Mouse (Mus musculus): ENCODE data around the gene Stxbp4. TPM values are rescaled to one million over a fixed set of nuclear protein-coding genes. Genes with fewer than 3 reads are reported as not detected.

The Stxbp4 gene
- total and polyA plus RNA-seq, 3 experiments = 4.0 to 4.9 TPM; not detected in 1

- 0 out of 2 replicates have a peak, but pooled peaks have one; percentile 34 for TF ChIP-seq GATA1 (IDR thresholded peaks at IDR 0.05; ENCODE audit: low read depth, low read length)
- peak; percentile 60 for TF ChIP-seq ETS1 (IDR thresholded peaks at IDR 0.05; ENCODE audit: low read depth, low read length)
- no peak for TF ChIP-seq MAZ (IDR thresholded peaks at IDR 0.05; ENCODE audit: low read depth, low read length)
- no peak for TF ChIP-seq ZNF384 (IDR thresholded peaks at IDR 0.05; ENCODE audit: low read depth, low read length)
- no peak for TF ChIP-seq USF1 (IDR thresholded peaks at IDR 0.05; ENCODE audit: low read depth, low read length)
- TF ChIP-seq MYC (IDR thresholded peaks at IDR 0.05; ENCODE audit: low read depth, low read length) = no peak
- TF ChIP-seq UBTF (IDR thresholded peaks at IDR 0.05; ENCODE audit: borderline replicate concordance, insufficient read depth, low read depth, low read length) = no peak
- no peak for TF ChIP-seq RCOR1 (IDR thresholded peaks at IDR 0.05; ENCODE audit: low read depth, low read length)
- peak in 1 of 2 experiments; percentile 16; a peak in 1 of 4 replicates for TF ChIP-seq EP300 (IDR thresholded peaks at IDR 0.05; ENCODE audit: low read depth in 1 of 2, low read length in 2 of 2)
- no peak for TF ChIP-seq MXI1 (IDR thresholded peaks at IDR 0.05; ENCODE audit: low read depth, low read length)
- TF ChIP-seq TBP (IDR thresholded peaks at IDR 0.05; ENCODE audit: low read depth, low read length) = no peak
- no peak for TF ChIP-seq ZKSCAN1 (IDR thresholded peaks at IDR 0.05; ENCODE audit: low read depth, low read length)
- no peak for TF ChIP-seq ZMIZ1 (IDR thresholded peaks at IDR 0.05; ENCODE audit: low read depth, low read length)
- no peak for TF ChIP-seq SMC3 (IDR thresholded peaks at IDR 0.05; ENCODE audit: low read depth, low read length)
- TF ChIP-seq GABPA (IDR thresholded peaks at IDR 0.05; ENCODE audit: low read depth, low read length) = no peak
- no peak for TF ChIP-seq POLR2AphosphoS5 (IDR thresholded peaks at IDR 0.05; ENCODE audit: borderline replicate concordance, low read depth, low read length)
- no peak for TF ChIP-seq CTCF (IDR thresholded peaks at IDR 0.05 in 2 of 3, conservative IDR thresholded peaks at IDR 0.05 in 1 of 3; ENCODE audit: control insufficient read depth in 1 of 3, insufficient read depth in 1 of 3, low read depth in 2 of 3, low read length in 3 of 3, poor library complexity in 1 of 3, severe bottlenecking in 1 of 3)
- TF ChIP-seq MAFK (IDR thresholded peaks at IDR 0.05; ENCODE audit: borderline replicate concordance, low read depth, low read length) = no peak
- TF ChIP-seq USF2 (IDR thresholded peaks at IDR 0.05; ENCODE audit: borderline replicate concordance in 1 of 2, insufficient read depth in 1 of 2, low read depth in 1 of 2, low read length in 2 of 2) = no peak
- TF ChIP-seq ELF1 (IDR thresholded peaks at IDR 0.05; ENCODE audit: low read depth, low read length) = no peak
- TF ChIP-seq CHD2 (IDR thresholded peaks at IDR 0.05; ENCODE audit: low read length) = no peak
- TF ChIP-seq TCF12 (IDR thresholded peaks at IDR 0.05; ENCODE audit: low read depth, low read length) = peak; percentile 46
- no peak overlapping the region for H3K4me3 ChIP-seq (ENCODE audit: control insufficient read depth in 1 of 2, insufficient read depth in 1 of 2, low read depth in 2 of 2, low read length in 2 of 2)
- H3K27me3 ChIP-seq (ENCODE audit: control insufficient read depth in 1 of 2, insufficient read depth in 2 of 2, low read length in 2 of 2) = no peaks in the 10 kb centered on the region
Measured at GRCm38 (mm10) chr11:90525311-90525710, 112.6 kb downstream of the Stxbp4 start.

More at GRCm38 (mm10) chr11:90525311-90525710, 112.6 kb downstream of the Stxbp4 start:
- no peak overlapping the region for H3K9ac ChIP-seq (ENCODE audit: control insufficient read depth, low read depth, low read length, poor library complexity, severe bottlenecking)
- peak; percentile 34 for DNase-seq (ENCODE audit: low read depth, low spot score)
- H3K36me3 ChIP-seq (ENCODE audit: control insufficient read depth in 1 of 2, insufficient read depth in 2 of 2, low read length in 2 of 2) = peaks cover 0 to 5% of the 10 kb centered on the region in 2 experiments; a peak in 2 of 4 replicates
- H3K27ac ChIP-seq (ENCODE audit: control insufficient read depth, low read depth, low read length) = no peak overlapping the region
- no peaks in the 10 kb centered on the region for H3K79me2 ChIP-seq (ENCODE audit: control insufficient read depth, insufficient read depth, low read length, poor library complexity)
- H3K4me1 ChIP-seq (ENCODE audit: control insufficient read depth in 1 of 2, insufficient read depth in 2 of 2, low read length in 2 of 2) = peaks cover 0 to 2% of the 10 kb centered on the region in 2 experiments; a peak in 2 of 4 replicates
- H3K9me3 ChIP-seq (replicated peaks; ENCODE audit: insufficient read depth, low read length) = no peaks in the 10 kb centered on the region

Data from MEL (cell line).